Mouse (Mus musculus) ovary, postnatal 10 days (tissue): Measurements from ENCODE around the gene Ackr2.

ENCODE experiments used
- DNase-seq: peaks from one replicate; pipeline ENCODE4 v3.0.0; 2022; ENCODE audit warnings: low spot score

The Ackr2 gene

GRCm38 (mm10) chr9:121891301-121891700, 6.9 kb upstream of the Ackr2 start:
- no peak for DNase-seq

DNA sequence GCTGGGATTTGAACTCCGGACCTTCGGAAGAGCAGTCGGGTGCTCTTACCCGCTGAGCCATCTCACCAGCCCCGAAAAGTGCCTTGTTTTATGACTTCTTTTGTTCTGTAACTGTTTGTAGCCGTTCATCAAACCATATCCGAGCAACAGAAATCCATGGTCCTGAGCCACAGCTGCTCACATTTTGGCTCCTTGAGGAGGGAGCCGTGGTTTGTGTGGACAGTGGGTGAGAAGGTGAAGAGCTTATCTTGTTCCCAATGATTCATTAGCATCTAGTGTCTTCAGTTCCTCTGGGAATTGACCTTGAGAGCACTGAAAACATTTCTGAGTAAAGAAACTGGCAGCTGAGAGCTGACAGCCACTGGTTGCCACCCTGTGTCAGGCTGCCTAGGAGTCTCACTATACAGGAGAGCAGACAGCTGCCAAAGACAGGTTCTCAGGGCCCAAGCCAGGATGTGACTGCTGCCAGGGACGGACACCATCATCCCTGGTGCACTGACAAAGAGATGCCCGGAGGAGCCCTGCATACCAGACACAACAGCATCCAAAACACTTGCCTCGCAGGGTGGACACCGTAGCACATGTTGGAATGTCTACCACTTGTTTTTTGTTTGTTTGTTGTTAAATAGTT, 6.0 kb upstream of the Ackr2 start:
- DNase-seq: no peak

GRCm38 (mm10) chr9:121894447-121894846, 3.7 kb upstream of the Ackr2 start:
- no peak for DNase-seq

DNA sequence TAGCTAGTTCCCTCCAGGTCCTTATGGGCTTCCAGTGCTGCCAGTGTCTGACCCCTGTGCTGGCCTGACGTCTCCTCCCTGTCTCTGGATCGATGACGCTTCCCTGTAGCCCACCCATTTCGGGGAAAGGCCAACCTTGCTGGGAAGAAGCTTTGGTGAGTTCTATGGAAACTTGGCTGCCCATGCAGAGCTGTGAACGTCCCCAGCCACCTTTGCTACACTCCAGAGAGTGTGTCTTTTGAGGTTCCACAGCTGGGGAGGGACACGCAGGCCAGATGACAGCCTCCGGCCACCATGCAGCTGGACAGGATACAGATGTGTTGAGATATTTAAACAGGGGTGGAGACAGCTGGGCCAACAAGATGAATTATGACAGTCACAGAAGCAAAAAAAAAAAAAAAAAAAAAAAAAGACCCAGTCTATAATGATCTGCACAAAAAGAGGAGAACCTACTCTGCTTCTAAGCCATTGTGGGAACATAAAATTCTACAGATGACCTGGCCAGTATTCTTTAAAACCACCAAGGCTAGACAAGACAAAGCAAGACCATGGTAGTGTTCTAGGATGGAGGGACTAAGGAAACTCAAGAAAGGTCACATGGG, 2.7 kb upstream of the Ackr2 start:
- no peak for DNase-seq

GRCm38 (mm10) chr9:121896820-121897219, 1.3 kb upstream of the Ackr2 start:
- DNase-seq: no peak

DNA sequence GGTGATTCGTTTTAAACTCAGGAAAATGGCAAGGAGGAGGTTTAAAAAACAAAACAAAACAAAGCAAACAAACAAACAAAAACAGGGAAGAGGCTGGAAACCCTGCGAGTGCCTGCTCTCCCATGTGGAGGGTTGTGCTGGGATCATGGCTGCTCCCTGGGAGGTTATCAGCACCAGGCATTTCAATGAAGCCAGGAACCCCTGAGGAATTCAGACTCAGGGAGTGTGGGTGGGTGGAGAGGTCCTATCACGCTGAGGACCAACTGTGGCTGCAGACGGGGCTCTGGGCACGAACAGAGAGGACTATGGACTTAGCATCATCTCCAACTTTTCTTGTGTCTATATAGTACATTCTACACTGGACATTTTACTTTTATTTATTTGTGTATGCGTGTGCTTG, 1.2 kb downstream of the Ackr2 start:
- no peak for DNase-seq

- no peak for DNase-seq
These were observed 2.2 kb downstream of the Ackr2 start for GRCm38 (mm10) chr9:121900282-121900855.

GRCm38 (mm10) chr9:121901710-121902700, 3.9 kb downstream of the Ackr2 start:
- no peak for DNase-seq

DNA sequence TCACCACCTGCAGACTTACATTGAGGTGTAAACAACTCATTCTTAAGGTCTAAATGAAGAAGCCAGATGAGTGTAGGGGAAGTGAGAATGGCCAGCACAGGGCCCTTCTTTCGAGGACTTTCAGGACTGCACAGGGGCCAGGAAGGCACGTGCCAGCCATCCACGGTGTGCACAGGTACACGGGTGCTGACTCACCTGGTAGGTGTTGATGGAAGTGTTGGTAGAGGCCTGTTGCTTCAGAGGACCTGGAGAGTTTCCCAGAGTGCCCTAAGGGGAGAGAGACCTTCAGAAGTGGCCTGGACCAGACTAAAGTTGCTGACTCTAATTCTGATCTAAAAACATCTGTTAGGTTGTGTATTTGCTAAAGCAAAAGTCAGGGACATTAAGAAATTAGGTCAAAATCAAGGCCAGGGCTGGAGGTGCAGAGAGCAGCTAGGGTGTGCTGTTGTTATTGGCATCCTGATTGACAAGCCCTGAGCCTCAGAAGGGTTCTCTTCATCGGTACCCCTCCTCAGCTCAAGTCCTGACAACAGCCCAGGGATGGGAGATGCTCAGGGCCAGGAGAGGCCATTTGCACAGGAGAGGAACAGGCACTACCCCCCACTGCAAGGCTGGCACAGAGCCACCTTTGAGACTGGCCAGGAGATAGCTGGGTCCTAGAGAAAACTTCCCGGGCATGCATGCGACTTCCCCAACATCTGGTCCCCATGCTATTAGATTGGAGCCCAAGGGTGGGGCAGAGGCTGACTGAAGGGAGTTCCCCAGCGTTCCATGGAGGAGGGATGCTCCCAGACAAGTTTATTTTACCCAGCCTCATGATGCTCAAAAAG, 5.5 kb downstream of the Ackr2 start:
- DNase-seq: no peak

DNA sequence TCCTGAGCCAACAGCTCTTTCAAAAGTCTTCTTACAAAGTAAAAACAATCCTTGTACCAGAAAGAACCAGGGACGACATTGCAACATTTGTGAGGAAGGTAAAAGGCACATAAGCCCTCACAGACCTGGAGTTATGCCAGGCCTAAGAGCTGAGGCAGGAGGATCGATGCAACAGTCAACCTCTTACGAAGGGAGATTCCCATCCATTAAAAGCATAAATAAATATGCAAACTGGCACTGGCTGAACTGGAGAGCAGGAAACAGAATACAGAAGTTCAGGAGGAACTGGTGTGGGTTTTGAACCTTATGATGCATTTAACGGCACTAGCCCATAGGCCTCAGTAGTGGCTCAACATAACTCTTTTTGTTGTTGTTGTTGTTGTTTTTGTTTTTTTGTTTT, 6.2 kb downstream of the Ackr2 start:
- no peak for DNase-seq

- no peak for DNase-seq
These were observed 6.8 kb downstream of the Ackr2 start for GRCm38 (mm10) chr9:121904946-121905345.

DNA sequence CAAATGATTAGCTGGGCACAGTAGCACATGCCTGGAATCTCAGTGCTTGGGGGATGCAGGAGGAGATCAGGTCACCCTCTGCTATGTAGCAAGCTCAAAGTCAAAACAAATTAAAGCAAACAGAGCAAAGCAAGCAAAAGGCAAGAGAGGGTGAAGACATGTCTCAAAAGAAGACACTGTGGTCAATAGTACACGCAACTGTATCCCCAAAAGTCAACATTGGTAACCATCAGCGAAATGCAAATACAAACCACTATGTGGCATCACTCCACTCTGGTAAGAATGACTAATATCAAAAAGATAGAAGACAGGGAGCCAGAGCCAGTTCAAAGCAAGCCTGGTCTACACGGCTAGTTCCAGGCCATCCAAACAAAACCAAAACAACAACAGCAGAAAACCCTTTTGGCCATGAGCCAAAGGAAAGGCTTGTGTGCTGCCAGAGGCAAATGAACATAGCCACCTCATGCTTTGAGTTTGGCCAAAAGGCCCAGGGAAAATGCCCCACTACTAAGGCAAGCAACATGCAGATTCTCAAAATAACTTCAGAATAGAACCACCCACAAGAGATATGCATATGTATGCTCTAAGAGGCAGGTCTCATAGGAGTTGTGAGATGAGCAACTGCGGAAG, 7.5 kb downstream of the Ackr2 start:
- DNase-seq: no peak

- no peak for DNase-seq
These were observed 8.3 kb downstream of the Ackr2 start for GRCm38 (mm10) chr9:121906456-121906855.

GRCm38 (mm10) chr9:121907356-121908070, 9.4 kb downstream of the Ackr2 start:
- DNase-seq: no peak

GRCm38 (mm10) chr9:121908321-121908720, 10.2 kb downstream of the Ackr2 start:
- DNase-seq: no peak

GRCm38 (mm10) chr9:121909635-121910034, 11.5 kb downstream of the Ackr2 start:
- no peak for DNase-seq

- DNase-seq: no peak
These were observed 13.0 kb downstream of the Ackr2 start for GRCm38 (mm10) chr9:121911196-121911595.

DNA sequence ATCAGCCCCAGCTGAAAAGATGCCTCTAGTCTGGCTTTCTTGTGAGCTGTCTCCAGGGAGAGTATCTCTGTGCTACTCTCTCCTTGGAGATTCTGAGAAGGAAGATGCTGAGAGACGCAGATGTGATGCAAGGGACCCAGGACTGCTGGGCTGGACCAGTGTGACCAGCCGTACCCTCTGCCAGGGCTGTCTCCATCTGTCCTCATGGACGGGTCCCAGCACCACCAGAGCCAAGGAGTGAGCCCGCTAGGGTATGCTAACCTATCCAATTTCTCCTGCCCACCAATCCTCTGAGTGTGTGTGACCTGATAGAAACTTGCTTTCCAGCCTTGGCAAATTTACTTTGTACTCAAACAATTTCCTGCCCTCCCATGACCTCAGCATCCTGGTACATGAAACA, 14.6 kb downstream of the Ackr2 start:
- no peak for DNase-seq

GRCm38 (mm10) chr9:121914226-121914757, 16.1 kb downstream of the Ackr2 start:
- no peak for DNase-seq

DNA sequence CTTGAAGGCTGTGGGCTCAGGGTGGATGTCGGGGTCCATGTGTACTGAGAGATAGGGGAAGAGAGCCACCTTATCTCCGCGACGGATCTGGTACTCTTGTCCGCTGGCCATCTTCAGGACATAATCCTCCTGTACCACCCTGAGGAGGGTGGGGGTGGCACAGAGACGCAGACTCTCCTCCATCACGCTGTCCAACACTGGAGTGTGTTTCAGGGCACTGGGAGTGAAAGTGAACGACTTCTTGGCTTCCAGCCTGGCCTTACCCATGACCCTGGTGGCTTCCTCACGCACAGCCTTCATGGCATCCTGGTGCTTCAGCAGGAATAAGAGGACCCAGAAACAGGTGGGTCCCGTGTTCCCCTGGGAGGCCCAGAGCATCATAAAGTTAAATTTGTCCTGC, 16.9 kb downstream of the Ackr2 start:
- no peak for DNase-seq
